Mouse (Mus musculus): ENCODE results near the gene Gbp9.
"Not testable (repeated sequence)": the region's sequence is repeated elsewhere in the genome, so short reads cannot be mapped to it uniquely, and the experiment has no call there.

Gbp9 gene

DNA sequence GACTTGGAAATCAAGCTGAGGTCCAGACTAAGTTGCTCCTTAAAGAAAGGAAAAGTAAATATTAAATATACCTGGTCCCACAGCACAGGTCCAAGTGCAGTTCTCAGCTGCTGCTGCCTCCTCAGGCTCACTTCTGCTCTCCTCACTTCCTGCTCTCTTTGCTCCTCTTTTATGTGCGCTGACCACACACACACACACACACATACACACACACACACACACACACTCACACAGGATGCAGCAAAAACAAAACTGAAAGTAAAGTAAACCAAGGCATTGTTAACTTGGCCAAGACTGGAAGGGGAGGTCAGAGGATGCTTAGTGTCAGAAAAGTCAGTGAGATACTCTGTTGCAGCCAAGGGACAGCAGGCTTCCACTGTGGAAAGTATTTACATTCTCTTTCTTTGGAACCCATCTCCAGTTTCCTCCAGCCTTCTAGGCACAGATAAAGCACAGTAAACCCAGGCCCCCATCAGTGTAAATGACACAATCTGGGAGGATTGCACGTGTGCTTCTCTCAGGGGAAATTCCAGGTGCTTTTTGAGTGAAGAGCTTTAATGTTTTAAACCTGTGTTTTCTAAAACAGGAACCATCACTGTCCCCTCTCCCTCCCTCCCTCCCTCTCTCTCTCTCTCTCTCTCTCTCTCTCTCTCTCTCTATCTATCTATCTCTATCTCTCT, at the start of gene Gbp9, which contains the start of the genes Gbp8 and Gbp4:
TSS of gene Gbp9 (minus strand) at position 131 of the 680 bp plus-strand sequence.
TSS of gene Gbp8 (minus strand) at position 132 of the 680 bp plus-strand sequence.
TSS of gene Gbp4 (minus strand) at position 178 of the 680 bp plus-strand sequence.
- not testable (repeated sequence) for DNase-seq (ENCODE audit: low spot score in 2 of 2)

DNA sequence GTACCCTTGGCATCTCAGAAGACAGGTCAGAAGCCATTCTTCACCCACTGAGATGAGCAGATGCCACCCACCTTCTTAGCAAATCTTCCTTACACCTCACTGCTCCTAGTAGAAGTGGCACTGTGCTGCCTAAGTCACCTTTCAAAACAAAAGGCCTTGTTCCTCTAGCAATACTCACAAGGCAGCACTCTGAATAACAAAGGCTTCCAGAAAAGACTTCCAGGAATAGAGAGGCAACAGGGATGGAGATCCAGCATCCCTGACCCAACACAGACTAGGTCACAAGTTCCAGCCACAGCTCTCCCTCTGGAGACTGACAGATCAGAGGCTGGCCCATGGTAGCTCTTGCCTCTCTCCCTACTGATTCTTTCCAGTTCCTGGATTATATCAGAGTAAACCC, 42.1 kb upstream of the Gbp9 start:
- no peak for DNase-seq (ENCODE audit: low spot score in 2 of 2)

DNA sequence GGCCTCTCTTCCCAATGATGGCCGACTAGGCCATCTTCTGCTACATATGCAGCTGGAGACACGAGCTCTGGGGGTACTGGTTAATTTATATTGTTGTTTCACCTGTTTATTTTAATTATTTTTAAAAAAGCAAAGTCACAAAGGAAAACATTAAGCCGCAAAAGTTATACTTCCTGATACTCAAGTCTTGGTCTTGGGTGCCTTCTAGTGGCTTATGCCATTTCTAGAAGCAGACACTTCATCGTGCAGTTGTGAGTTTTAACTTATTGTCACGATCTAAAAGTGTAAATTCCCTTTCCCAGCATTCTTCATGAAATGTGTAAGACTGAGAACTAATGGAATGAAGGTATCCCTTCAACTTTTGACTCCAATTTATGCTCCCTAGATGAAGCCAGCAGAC, 17.2 kb upstream of the Gbp9 start:
- no peak for DNase-seq (ENCODE audit: low spot score in 2 of 2)

DNA sequence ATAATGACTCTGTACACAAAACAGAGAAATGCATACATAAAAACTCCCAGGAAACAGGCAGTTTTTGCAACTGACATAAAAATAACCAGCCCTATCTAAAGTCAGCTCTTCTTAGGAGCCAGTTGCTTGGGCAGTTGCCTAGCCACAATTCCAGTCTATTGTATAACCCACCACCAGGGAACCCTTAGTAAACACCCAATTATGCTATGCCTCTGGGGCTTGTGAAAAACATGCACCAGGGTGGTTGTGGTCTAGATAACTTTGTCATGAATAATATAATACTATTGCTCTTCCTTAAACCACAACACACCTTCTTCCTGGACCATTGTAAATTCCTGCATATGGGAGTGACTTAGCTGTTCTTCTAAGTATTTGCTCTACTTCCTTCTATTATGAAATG, 14.7 kb upstream of the Gbp9 start:
- no peak for DNase-seq (ENCODE audit: low spot score in 2 of 2)

DNA sequence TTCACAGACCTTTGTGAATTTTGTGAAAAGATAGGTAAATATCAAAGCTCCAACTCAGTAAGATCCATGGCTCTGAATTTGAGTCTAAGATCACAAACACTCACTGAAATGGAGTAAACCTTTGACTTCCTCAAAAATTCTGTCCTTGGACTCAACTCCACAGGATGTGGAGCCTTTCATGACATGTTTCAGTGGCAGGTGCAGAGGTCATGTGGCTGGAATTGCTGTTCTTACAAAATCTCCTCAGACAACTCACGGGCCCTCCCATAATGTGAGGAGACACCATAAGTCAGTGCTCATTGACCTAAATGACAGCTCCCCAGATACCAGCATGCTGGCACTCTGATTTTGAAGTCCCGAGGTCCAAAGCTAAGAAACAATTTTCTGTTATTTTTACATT, 8.7 kb upstream of the Gbp9 start:
- not testable (repeated sequence) for DNase-seq (ENCODE audit: low spot score in 2 of 2)

DNA sequence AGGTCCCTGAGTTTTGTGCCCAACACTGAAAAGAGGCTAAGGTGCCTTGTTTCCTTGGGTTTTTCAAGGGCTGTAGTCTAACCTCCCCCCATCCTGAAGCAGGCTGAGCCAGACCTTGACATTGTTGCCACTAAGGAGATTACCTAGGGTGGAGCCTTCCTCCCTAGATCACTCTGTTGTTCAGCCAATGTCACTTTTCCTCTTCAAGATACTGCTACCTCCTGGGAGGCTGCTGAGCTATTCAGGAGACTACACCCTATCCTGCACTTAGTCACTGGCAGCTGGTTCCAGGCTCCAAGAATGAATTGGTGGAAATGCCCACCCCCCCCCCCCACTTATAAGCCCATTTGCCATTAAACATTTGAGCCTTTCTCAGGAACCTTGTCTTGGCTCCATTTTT, 7.1 kb upstream of the Gbp9 start:
- DNase-seq (ENCODE audit: low spot score in 2 of 2), result no peak

DNA sequence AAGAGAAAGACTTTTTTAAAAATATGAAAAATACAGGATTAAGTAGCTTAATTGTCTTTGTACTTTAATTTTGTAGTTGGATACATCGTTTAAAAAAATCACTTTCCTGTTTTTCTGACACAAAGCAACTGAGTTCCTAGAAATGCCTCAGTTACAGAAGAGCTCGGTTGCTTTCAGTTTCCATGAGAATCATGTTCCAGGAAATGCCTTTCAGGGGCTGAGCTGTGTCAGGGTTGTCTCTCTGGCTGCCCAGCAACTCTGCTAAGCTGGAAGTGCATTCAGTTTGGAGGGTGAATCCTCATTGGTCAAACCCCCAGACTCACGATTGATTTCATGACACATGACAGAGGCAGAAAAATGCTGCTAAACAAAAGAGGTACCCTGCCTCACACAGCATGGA, 6.4 kb upstream of the Gbp9 start:
- not testable (repeated sequence) for DNase-seq (ENCODE audit: low spot score in 2 of 2)

DNA sequence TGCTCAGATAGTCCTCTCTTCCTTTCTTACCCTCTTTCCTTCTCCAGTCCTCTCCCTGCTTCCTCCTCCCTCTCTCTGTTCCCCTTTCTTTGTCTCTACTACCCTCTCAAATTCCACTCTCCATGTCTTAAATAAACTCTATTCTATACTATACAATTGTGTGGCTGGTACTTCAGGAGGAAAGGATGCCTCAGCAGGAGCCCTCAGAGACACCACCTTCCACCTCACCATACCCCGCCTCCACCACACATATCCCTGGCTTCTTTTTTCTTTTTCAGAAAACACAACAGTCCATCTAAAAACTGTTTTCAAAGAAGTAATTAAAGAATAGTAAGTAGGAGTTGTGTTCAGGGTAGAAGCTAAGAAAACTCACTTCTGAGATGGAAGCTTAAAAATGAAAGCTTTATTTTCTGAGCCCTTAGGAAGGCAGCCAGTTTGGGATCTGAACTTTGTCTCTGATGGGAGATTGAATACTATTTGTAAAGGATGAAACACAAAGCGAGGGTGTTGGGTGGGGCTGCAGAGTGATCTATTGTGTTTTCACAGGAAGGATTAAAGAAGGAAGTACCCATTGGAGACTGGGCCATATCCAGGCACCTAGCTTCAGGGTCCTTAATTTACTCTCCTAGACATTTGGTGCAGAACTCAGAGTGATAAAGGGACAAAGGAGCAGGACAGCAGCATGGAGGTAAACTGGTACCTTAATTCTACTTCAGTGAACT, 911 bp upstream of the Gbp9 start:
- not testable (repeated sequence) for DNase-seq (ENCODE audit: low spot score in 2 of 2)

DNA sequence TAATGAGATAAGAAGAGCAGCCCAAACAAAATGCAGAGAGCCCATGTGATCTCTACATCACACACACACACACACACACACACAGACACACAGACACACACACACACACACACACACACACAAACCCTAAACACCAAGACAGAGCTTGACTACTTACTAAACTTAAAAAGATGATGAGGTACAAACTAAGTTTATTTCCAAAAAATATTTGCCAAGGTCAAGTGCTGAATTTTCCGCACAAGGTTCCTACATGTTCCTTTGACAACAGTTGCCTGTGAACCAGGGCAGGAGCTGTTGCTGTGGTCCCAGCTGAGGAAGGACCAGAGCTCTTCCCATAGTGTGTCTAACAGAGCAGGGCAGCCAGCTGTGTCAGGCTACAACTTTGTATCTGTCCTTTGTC, 433 bp downstream of the Gbp9 start:
- no peak for DNase-seq (ENCODE audit: low spot score in 2 of 2)

DNA sequence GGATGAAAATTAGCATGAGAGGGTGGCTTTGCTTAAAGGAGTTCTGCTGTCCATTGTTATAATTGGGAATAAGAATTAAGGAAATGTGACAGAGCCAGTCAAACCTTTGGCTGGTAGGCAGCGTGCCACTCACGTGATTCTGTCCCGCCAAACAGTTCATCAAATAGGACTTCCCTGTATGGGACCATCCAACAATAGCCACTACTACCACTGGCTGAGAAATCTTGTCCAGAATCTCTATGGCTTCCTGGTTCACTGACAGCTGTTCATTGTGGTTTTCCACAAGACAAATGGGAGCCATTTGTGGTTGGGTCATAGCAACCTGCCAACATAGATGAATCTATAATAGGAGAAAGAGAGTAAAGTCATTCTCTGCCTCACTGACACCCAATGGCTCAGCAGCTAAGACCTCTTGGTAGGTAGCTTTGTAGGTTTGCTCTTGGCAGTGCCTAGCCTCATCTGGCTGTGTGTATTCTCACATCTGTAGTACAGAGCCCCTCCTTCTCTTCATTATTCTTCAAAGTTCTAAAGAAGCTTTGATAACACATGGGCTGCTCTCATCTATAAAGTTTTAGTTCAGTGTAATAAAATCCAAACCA, 2.5 kb downstream of the Gbp9 start:
- not testable (repeated sequence) for DNase-seq (ENCODE audit: low spot score in 2 of 2)

DNA sequence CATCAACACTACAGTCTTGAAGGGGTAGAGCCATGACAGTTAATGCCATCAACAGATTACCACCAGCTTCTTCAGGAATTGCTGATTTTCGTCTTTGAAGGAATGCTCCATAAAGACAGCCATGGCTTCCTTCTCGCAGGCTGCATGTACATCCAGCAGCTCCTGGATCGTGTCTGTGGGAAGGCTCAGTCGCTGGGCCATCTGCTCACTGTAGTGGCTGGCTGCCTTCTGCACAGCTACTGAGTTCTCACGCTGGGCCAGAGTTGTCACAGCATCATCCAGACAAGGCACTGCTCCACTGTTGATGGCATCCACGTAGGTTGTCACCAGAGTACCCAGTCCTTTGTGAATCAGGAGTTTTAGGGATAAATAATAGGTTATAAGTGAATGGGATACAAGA, 17.6 kb downstream of the Gbp9 start:
- DNase-seq (ENCODE audit: low spot score in 2 of 2), result not testable (repeated sequence)

DNA sequence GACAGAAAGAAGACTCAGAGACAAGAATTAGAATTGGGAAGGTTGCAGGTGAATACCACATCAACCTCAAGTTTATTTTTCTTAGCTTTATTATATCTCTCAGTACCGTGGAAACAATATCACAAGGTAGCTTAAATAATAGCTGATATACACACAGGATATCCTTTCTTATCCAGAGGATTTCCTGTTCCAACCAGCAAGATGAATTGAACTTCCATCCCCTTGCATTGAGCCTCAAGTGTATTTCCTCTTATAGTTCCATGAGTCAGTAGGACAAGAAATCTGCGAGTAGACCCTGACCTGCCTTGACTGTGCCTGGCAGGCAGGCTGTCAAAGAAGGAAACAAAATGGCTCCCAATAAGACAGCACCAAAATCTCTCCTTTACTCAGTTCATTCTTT, 23.6 kb downstream of the Gbp9 start:
- no peak for DNase-seq (ENCODE audit: low spot score in 2 of 2)

DNA sequence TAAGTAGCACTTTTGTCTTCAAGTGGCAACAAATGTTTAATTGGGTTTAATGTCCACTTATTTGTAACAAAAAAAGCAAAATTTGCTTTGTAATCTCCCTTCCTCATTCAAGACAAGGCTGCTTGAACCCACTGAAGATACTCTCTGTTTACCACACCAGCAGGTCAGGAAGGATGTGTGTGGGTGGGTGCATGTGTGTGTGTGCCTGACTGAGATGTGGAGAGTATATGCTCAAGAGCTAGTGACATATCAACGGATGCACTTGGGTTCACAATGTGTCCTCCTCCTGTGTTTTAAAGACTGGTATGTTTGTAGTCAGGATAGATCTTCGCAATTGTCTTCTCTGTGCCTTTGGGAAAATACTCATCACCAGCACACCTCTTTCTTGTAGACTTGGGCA, 24.6 kb downstream of the Gbp9 start:
- no peak for DNase-seq (ENCODE audit: low spot score in 2 of 2)

DNA sequence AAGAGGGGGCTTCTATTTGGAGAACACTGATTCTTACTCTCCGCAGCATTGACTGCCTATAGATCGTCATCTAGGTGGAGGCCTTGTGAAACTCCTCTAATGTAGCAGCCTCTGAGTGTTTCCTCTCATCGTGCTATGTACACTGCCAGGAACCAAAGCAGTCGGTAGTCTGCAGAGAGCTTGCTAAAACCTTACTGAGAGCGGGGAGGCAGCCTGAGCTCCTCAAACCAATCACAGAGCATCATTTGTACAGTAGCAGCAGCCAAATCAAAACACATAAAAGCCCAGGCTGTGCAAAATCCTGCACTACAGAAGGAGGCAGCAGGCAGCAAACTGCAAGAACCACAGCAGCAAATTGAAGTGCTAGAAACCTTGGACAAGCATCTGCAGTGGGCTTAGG, 25.7 kb downstream of the Gbp9 start:
- no peak for DNase-seq (ENCODE audit: low spot score in 2 of 2)

DNA sequence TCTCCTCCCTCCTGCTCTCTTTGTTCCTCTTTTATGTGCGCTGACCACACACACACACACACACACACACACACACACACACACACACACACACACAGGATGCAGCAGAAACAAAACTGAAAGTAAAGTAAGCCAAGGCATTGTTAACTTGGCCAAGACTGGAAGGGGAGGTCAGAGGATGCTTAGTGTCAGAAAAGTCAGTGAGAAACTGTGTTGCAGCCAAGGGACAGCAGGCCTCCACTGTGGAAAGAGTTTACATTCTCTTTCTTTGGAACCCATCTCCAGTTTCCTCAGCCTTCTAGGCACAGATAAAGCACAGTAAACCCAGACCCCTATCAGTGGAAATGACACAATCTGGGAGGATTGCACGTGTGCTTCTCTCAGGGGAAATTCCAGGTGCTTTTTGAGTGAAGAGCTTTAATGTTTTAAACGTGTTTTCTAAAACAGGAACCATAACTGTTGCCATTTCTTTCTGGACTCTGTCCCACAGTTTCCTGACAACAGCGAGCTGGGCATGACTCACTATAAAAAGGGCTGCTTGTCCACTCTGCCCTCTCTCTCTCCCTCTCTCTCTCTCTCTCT, 29.0 kb downstream of the Gbp9 start:
- DNase-seq (ENCODE audit: low spot score in 2 of 2), result not testable (repeated sequence)

DNA sequence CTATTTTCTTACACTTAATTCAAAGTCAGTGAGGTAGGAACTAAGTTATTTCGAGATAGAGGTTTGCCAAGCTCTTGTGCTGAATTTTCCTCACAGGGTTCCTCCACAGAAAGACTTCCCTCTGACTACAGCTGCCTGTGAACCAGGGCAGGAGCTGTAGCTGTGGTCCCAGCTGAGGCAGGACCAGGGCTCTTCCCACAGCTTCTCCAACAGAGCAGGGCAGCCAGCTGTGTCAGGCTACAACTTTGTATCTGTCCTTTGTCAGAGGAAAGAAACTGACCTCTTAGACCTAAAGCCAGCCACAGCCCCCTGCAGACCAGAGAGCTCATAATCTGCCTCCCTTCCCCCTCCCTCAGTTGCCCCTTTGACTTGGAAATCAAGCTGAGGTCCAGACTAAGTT, 29.6 kb downstream of the Gbp9 start:
- DNase-seq (ENCODE audit: low spot score in 2 of 2), result not testable (repeated sequence)

DNA sequence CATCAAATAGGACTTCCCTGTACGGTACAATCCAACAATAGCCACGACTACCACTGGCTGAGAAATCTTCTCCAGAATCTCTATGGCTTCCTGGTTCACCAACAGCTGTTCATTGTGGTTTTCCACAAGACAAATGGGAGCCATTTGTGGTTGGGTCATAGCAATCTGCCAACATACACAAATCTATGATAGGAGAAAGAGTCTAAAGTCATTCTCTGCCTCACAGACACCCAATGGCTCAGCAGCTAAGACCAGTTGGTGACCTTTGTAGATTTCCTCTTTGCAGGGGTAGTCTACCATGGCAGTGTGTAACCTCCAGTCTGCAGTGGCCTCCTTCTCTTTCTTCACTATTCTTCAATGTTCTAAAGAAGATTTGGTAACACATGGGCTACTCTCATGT, 33.6 kb downstream of the Gbp9 start:
- not testable (repeated sequence) for DNase-seq (ENCODE audit: low spot score in 2 of 2)

DNA sequence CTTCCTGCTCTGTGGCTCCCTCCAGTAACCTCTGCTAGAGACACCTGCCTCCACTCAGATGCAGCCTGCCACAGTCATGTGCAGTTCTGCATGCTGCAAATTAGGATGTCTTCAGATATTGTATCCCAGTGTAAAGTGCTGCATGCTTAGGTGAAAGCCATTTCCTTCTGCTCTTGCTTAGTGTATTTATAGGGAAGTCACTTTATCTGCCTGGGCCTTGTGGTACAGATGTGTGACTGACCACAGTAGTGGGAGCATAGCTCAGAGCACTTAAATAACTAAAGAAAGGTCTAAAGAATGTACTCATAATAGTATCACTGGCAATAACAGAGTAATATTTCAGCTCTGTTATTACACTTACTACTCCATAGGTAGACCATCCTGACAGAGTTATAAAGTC, 57.4 kb downstream of the Gbp9 start:
- no peak for DNase-seq (ENCODE audit: low spot score in 2 of 2)

DNA sequence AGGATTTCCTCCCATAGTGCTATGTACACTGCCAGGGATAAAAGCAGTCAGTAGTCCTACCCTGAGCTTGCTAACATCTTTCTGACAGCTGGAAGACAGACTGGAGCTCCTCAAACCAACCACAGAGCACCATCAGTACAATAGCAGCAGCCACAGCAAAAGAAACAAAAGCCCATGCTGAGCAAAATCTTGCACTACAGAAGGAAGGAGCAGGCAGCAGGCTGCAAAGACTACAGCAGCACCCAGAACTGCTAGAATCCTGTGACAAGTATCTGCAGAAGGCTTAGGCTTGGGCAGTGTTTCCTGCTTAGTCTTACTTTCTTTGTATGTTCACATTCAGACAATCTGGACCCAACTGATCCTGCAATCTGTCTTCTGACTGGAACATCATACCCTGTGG, 71.0 kb downstream of the Gbp9 start:
- not testable (repeated sequence) for DNase-seq (ENCODE audit: low spot score in 2 of 2)

DNA sequence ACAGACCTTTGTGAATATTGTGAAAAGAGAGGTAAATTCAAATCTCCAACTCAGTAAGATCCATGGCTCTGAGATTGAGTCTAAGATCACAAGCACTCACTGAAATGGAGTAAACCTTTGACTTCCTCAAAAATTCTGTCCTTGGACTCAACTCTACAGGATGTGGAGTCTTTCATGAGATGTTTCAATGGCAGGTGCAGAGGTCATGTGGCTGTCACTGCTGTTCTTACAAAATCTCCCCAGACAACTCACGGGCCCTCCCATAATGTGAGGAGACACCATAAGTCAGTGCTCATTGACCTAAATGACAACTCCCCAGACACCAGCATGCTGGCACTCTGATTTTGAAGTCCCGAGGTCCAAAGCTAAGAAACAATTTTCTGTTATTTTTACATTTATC, 74.9 kb downstream of the Gbp9 start:
- DNase-seq (ENCODE audit: low spot score in 2 of 2), result not testable (repeated sequence)

DNA sequence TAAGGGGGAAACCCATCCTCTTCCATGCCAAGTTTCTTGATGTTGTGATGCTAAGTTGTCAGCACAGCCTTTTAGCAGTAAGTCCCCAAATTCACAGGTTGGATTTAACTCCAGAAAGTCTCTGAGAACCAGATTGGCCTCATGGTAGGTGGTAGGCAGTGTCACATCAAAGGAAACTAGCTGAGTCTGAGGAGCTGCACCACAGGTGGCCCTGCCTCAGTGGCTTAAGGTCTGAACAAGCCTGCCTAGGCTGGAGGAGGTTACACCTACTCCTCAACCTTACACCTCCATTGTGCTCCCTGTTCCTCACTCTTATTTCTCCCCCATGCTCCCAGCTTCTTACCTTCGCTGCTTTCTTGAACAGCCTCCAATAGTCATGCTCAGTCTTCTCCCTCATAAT, 76.0 kb downstream of the Gbp9 start:
- no peak for DNase-seq (ENCODE audit: low spot score in 2 of 2)

DNA sequence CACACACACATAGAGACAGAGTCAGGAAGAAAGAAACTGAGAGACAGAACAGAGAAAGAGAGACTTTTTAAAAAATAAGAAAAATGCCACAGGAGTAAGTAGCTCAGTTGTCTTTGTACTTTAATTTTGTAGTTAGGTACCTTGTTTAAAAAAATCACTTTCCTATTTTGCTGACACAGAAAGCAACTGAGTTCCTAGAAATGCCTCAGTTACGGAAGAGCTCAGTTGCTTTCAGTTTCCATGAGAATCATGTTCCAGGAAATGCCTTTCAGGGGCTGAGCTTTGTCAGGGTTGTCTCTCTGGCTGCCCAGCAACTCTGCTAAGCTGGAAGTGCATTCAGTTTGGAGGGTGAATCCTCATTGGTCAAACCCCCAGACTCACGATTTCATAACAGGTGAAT, 76.9 kb downstream of the Gbp9 start:
- not testable (repeated sequence) for DNase-seq (ENCODE audit: low spot score in 2 of 2)

DNA sequence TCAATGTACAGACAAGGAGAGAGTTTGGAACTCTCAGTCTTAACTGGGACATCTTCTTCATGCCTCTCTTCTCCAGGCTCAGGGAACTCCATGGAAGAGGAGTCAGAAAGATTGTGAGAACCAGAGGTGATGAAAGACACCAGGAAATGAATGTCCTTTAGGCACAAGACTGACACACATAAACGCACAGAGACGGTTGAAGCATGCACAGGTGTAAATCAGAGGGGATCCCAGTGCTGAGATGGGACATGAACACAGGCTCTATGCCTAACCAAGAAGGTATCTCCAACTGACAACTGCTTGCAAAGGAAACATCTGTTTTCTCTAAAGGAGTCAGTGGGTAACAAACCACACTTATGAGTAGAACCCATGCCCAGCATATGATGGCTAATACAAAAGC, 79.1 kb downstream of the Gbp9 start:
- no peak for DNase-seq (ENCODE audit: low spot score in 2 of 2)

Data from cerebellum, postnatal 4 days (tissue).